Mouse (Mus musculus) liver (tissue): ENCODE measurements at regions not wholly inside any gene's neighbourhood (a gene's known extent, or its start where the extent isn't known, plus 50 kb on each side); places are given as distances from the start of the nearest gene placed in this dataset.
A peak's percentile ranks its signal among the peaks of the same experiment; 100 is the strongest.
"Not testable (repeated sequence)": the region's sequence is repeated elsewhere in the genome, so short reads cannot be mapped to it uniquely, and the experiment has no call there.

Source experiments
- DNase-seq: peaks from one replicate; pipeline ENCODE4 v3.0.0-alpha.2; 2020; ENCODE audit warnings: mixed read lengths

GRCm38 (mm10) chr16:76958597-76959392 is 54.7 kb upstream of the Usp25 start:
- no peak for DNase-seq

GRCm38 (mm10) chr16:76957491-76957890 is 56.0 kb upstream of the Usp25 start:
- no peak for DNase-seq

- DNase-seq: no peak
Measured at GRCm38 (mm10) chr16:76957090-76957489, 56.4 kb upstream of the Usp25 start.

GRCm38 (mm10) chr16:76950836-76951486 is 62.5 kb upstream of the Usp25 start:
- no peak for DNase-seq

GRCm38 (mm10) chr16:76947011-76947410 is 66.5 kb upstream of the Usp25 start:
- no peak for DNase-seq

GRCm38 (mm10) chr16:76938128-76938527 is 75.4 kb upstream of the Usp25 start:
- no peak for DNase-seq

GRCm38 (mm10) chr16:76927901-76928300 is 85.6 kb upstream of the Usp25 start:
- no peak for DNase-seq

- DNase-seq: not testable (repeated sequence)
Measured at GRCm38 (mm10) chr16:76920137-76920536, 93.4 kb upstream of the Usp25 start.

GRCm38 (mm10) chr16:76918598-76918997 is 94.9 kb upstream of the Usp25 start:
- no peak for DNase-seq

- no peak for DNase-seq
Measured at GRCm38 (mm10) chr16:76914311-76914710, 99.2 kb upstream of the Usp25 start.

- no peak for DNase-seq
Measured at GRCm38 (mm10) chr16:76905205-76905996, 108.1 kb upstream of the Usp25 start.

GRCm38 (mm10) chr16:76899083-76899482 is 114.4 kb upstream of the Usp25 start:
- DNase-seq: no peak

- peak; percentile 5 for DNase-seq
Measured at GRCm38 (mm10) chr16:76896305-76896704, 117.2 kb upstream of the Usp25 start.

GRCm38 (mm10) chr16:76895781-76896180 is 117.7 kb upstream of the Usp25 start:
- DNase-seq: no peak

GRCm38 (mm10) chr16:76878576-76878975 is 134.9 kb upstream of the Usp25 start:
- no peak for DNase-seq

- DNase-seq: no peak
Measured at GRCm38 (mm10) chr16:76875397-76876018, 138.0 kb upstream of the Usp25 start.

GRCm38 (mm10) chr16:76866465-76866802 is 147.1 kb upstream of the Usp25 start:
- no peak for DNase-seq

- peak; percentile 10 for DNase-seq
Measured at GRCm38 (mm10) chr16:76865731-76866464, 147.6 kb upstream of the Usp25 start.

- DNase-seq: no peak
Measured at GRCm38 (mm10) chr16:76864392-76864791, 149.1 kb upstream of the Usp25 start.

GRCm38 (mm10) chr16:76855797-76856196 is 157.7 kb upstream of the Usp25 start:
- DNase-seq: no peak

- no peak for DNase-seq
Measured at GRCm38 (mm10) chr16:76851396-76851795, 162.1 kb upstream of the Usp25 start.

GRCm38 (mm10) chr16:76837450-76837849 is 176.1 kb upstream of the Usp25 start:
- DNase-seq: no peak
